Mouse (Mus musculus): ENCODE results near the gene Echdc2.
A peak's percentile ranks its signal among the peaks of the same experiment; 100 is the strongest.
"Not testable (repeated sequence)": the region's sequence is repeated elsewhere in the genome, so short reads cannot be mapped to it uniquely, and the experiment has no call there.

Gene Echdc2

DNA sequence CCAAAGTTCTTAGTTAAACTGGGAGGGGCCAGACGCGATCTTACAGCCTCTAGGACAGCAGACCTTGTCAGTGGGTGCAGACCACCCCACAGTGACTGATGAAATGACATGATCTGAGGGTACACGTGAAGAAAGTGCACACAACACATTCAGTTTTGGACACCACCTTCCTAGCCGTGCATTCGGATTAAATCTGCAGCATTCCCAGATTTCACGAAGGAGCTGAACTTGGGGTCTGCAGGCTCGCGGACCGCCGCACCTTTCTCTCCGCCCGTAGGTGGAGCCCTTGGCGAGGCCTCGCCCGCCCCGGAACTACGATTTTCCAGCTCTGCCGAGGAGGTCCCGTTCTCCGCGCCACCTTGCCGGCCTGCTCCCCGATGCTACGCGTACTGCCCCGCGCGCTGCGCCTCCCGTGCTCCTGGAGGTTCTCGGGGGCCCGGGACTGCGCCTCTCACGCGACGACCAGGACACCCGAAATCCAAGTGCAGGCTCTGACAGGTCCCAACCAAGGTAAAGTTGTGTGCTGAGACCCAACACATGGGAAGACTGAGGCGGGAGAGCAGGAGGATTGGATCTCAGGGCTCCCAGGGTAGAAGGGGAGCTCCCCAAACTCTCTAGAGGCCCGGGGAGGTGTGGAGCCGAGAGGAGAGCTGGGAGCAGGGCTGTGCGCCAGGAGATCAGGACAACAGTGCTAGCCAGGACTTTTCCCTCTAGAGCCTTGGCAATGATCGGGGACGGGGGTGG is at the start of gene Echdc2:
Gene Echdc2 (plus strand): TSS at position 286 of the 744 bp plus-strand sequence.
- peak; percentile 73 for DNase-seq (ENCODE audit: low spot score)

- DNase-seq (ENCODE audit: low spot score) = peak; percentile 41
These were observed 48.8 kb upstream of the Echdc2 start for GRCm38 (mm10) chr4:108116466-108116865.

GRCm38 (mm10) chr4:108117488-108117887 is 47.7 kb upstream of the Echdc2 start:
- no peak for DNase-seq (ENCODE audit: low spot score)

- DNase-seq (ENCODE audit: low spot score) = peak; percentile 97
These were observed 47.0 kb upstream of the Echdc2 start for GRCm38 (mm10) chr4:108117924-108118876.

GRCm38 (mm10) chr4:108124104-108124503 is 41.1 kb upstream of the Echdc2 start:
- DNase-seq (ENCODE audit: low spot score) = no peak

DNA sequence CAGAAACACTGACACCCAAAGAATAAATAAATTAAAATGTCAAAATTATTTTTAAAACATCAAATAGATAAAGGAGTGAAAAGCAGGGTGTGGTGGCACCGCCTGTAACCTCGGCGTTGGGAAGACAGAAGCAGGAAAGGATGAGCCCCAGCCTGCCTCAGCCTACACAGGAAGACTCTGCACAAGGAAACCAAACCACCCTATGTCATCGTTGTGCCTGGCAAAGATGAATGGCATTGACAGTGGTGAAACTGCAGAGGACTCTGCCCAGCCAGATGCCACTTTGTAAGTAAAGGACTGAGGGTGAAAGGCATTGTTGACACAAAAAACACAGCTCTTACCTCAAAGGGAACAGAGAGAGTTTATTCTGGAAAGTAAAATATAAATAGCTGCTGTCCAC is 39.0 kb upstream of the Echdc2 start:
- DNase-seq (ENCODE audit: low spot score) = peak; percentile 55

GRCm38 (mm10) chr4:108127516-108127915 is 37.7 kb upstream of the Echdc2 start:
- DNase-seq (ENCODE audit: low spot score) = no peak

DNA sequence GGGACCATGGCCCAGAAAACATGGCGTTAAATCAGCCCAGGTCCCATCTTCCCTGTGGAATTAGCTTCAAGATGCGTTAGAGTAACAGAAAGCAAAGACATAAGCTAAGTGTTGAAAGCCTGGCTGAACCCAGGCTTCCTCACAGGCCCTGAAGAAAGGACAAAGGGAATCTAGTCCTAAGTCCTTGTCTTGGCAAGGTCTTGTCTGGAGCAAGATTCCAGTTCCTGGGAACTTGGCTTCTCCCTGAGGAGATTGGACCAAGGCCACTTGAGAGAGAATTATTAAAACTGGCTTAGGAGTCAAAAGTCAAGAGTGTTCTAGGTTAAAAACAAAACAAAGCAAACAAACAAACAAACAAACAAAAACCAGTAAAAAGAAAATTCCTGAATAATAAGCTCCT is 36.9 kb upstream of the Echdc2 start:
- DNase-seq (ENCODE audit: low spot score) = peak; percentile 89

- no peak for DNase-seq (ENCODE audit: low spot score)
These were observed 34.8 kb upstream of the Echdc2 start for GRCm38 (mm10) chr4:108130452-108130851.

GRCm38 (mm10) chr4:108136938-108137337 is 28.3 kb upstream of the Echdc2 start:
- no peak for DNase-seq (ENCODE audit: low spot score)

- not testable (repeated sequence) for DNase-seq (ENCODE audit: low spot score)
These were observed 22.1 kb upstream of the Echdc2 start for GRCm38 (mm10) chr4:108143178-108143577.

- no peak for DNase-seq (ENCODE audit: low spot score)
These were observed 21.5 kb upstream of the Echdc2 start for GRCm38 (mm10) chr4:108143778-108144177.

DNA sequence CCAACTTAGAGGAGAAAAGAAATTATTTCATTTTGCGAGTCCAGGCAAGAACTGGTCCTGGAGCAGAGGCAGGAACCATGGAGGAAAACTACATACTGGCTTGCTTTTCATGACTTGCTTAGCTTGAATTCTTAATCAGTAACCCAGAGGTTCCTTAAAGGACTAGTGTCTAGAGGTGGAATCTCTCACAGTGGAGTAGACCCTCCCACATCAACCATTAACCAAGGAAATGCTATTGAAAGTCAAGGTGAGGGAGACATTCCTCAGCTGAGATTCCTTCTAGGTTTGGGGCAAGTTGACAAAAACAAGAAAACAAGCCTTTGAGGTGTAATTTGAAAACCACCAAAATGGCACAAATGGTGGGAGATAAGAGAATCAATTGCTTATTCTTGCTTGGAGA is 20.4 kb upstream of the Echdc2 start, which contains the start of gene Scp2:
Gene Scp2 (minus strand): TSS at position 119 of the 400 bp plus-strand sequence.
- no peak for DNase-seq (ENCODE audit: low spot score)

GRCm38 (mm10) chr4:108145554-108145953 is 19.7 kb upstream of the Echdc2 start:
- DNase-seq (ENCODE audit: low spot score) = not testable (repeated sequence)

GRCm38 (mm10) chr4:108155141-108155540 is 10.1 kb upstream of the Echdc2 start:
- not testable (repeated sequence) for DNase-seq (ENCODE audit: low spot score)

DNA sequence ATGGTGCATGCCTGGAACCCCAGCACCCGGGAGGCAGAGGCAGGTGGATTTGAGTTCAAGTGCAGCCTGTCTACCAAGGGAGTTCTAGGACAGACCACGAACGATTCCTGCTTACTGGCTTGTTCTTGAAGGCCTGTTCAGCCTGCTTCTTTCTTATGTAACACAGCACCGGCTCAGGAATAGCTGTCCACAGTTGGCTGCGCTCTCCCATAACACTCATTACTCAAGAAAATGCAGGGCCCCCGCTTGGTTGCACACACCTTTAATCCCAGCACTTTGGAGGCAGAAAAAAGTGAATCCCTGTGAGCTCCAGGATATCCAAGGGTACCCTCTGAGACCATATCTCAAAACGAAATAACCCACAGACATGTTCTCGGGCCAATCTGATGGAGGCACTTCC is 3.3 kb upstream of the Echdc2 start:
- no peak for DNase-seq (ENCODE audit: low spot score)

DNA sequence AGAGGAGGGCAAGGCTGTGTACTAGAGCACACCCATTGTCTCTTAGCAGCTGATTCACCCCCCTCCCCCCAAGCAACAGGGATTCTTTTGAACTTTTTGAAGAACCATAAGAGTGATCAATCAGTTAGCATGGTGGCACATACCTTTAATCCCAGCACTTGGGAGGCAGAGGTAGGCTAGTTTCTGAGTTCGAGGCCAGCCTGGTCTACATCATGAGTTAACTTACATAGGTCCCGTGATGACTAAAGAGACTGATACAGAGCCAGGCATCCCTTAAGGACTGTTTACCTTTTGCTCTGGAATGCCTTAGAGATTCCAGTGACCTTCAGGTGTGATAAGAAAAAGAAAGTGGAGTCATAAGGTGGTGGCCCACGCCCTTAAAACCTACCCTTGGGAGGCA is 1.9 kb upstream of the Echdc2 start:
- no peak for DNase-seq (ENCODE audit: low spot score)

GRCm38 (mm10) chr4:108166874-108167273 is 1.6 kb downstream of the Echdc2 start:
- DNase-seq (ENCODE audit: low spot score) = no peak

DNA sequence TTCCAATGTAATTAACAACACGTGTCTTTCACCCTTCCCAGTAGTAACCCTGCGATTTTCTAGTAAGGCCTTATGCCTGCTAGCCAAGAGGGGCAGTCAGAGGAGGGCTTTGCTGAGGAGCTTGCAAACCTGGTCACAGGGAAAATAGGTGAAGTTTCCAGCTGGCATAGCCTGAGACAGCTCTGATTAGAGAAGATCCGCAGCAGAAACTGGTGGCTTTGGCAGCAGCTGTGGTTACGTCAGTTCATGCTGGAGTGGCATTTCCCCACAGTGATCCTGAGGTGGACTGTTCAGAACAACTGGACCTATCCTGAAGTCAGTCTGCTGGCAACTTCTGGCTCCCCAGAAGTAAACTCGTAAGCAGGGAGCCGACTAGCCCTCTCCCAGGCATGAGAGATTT is 2.8 kb downstream of the Echdc2 start:
- peak; percentile 40 for DNase-seq (ENCODE audit: low spot score)

- no peak for DNase-seq (ENCODE audit: low spot score)
These were observed 17.0 kb downstream of the Echdc2 start for GRCm38 (mm10) chr4:108182278-108182677.

DNA sequence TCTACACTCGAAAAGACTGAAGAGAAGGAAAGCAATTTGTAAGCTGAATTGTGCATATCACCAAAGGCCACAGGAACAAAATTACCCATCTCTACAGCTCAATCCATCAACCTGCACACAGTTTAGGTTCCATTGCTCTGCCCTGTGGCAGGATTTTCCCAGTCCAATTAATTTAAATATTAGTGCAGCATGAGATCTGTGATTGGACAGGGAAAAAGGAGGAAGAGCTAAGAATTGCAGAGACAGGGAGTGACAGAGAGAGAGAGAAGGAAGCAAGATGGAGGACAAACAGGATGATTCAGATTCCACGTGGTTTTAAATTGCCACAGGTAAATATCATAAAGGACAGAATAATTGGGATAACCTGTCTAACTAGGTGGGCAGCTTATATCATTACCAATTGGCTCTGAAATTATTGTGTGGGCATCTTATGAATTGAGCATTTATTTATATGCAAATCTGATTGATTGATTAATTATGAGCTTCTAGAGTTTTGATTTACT is 27.6 kb downstream of the Echdc2 start:
- no peak for DNase-seq (ENCODE audit: low spot score)

- DNase-seq (ENCODE audit: low spot score) = peak; percentile 8
These were observed 31.1 kb downstream of the Echdc2 start for GRCm38 (mm10) chr4:108196277-108196855.

All from adipocyte (in vitro differentiated cells).